Mouse (Mus musculus) adrenal gland, postnatal 14 days (tissue): Measurements from ENCODE around the gene Rnpepl1. TPM values are rescaled to one million over a fixed set of nuclear protein-coding genes. Genes with fewer than 3 reads are reported as not detected.

ENCODE experiments used
- DNase-seq: peaks from one replicate; pipeline ENCODE4 v3.0.0; 2021; ENCODE audit warnings: mixed read lengths
- long read RNA-seq, 2 experiments: library from polyadenylated mRNA; stranded (forward); transcript quantifications; one replicate each; pipeline ENCODE4 v2.0.0; 2021
- total RNA-seq: library from RNA; stranded (reverse); gene quantifications from 2 replicates; pipeline ENCODE4 v1.2.3, GENCODE M21; 2021

Rnpepl1 gene
- total RNA-seq: 69.4 and 74.6 TPM in 2 replicates
- long read RNA-seq, experiment 1, transcript Rnpepl1-201 (11 exons, 3,337 nt): major isoform, 50 of 117 reads
- long read RNA-seq, experiment 1, partial matches to known transcripts: 35 of 117 reads
- long read RNA-seq, experiment 1, other reads (novel, unspliced or antisense): 31 of 117 reads
- long read RNA-seq, experiment 2, transcript Rnpepl1-201 (11 exons, 3,337 nt): major isoform, 37 of 89 reads
- long read RNA-seq, experiment 2, partial matches to known transcripts: 20 of 89 reads
- long read RNA-seq, experiment 2, other reads (novel, unspliced or antisense): 32 of 89 reads

DNA sequence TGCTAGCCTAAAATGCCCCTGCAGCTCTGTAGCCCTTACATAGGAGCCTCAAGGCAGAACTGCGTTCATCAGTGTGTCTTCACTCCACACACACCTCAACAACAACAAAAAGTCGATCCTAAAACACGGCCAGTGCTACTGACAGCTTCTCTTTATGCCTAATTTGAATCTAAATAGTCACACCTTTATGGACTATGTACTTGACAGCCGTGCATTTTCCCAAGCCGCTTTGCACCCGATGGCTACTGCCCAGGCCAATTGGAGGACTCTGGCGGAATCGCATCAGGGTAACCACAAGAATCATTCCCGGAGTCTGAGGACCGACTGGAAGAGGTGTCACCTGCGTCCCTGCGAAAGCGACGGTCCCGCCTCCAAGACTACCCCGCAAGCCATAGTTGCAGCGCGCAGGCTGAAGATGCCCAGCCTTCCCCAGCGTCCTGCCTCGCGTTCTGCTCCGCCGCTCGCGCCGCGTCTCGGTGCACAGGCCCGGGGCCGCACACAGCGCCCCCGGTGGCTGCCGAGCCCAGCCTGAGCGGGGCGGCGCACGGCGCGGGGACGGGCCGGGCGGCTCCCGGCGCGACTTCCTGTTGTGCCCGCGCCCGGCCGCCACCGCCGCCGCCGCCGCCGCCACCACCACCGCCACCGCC is at the start of gene Rnpepl1:
Gene Rnpepl1 (plus strand): TSS at position 545 of the 647 bp plus-strand sequence.
- peak; percentile 88 for DNase-seq

DNA sequence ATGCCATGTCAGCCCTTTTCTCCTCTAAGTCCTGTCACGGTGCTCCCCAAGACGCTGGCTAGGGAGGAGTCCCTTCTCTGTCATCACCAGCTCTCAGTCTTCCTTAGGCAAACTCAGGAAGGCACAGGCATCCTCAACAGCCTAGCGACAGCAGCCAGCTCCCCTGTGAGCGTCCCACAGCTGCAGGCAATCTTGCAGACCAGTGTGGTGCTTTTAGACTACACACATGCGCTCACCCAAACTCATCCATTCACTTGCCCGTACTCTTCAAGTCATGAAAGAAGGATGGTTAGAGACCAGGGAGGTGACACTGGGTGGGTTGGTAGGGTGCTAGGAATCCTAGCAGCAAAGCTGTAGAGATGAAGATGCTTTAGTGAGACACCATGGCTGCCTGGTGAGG is 49.1 kb upstream of the Rnpepl1 start:
- DNase-seq: no peak

DNA sequence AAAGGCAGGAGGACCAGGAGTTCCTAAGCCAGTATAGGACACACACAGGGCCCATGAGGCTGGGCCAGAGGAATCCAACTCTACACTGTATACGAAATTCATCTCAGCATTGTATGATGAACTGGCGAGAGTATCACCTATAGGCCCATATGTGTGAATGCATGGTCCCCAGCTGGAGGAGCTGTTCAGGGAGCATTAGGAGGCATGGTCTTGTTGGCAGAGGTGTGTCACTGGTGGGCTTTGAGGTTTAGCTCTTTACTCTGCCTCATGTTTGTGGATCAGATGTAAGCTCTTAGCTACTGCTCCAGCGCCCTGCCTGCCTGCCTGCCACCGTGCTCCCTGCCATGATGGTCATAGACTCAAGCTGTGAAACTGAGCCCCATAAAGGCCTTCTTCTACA is 47.3 kb upstream of the Rnpepl1 start:
- no peak for DNase-seq

DNA sequence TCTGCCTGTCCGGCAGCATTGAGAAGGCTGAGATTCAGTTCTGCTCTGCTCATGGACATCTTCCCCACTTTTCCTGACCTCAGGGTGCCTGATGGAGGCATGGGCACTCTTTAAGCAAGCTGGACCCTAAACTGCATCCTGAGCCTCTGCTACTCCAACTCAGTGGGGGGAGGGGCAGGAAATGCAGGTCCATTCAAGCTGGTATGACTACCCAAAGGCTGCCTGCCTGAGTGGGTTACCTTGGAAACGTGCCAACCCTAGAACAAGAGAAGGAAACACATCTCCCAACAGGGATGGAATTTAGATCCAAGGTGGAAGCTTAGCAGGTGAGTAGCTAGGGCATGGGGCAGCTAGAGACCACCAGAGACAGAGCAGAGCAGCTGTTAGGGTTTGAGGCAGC is 44.4 kb upstream of the Rnpepl1 start:
- no peak for DNase-seq

DNA sequence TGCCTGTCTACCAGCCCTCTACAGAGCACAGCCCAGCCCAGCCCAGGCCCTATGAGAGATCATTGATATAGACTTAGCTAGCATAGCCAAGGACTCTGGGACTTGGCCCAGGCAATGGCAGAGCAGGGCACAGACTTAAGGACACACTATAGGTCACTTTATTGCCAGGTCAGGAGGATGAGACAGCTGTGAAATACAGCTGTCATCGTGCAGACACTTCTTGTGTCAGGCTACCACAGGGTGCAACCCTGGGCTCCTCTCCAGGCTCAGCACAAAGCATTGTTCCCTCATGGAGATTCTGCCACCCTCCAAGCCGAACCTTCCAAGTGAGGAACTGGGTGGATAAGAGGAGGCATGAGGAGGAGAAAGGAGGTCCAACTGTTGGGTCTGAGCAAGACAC is 40.6 kb upstream of the Rnpepl1 start:
- DNase-seq: no peak

DNA sequence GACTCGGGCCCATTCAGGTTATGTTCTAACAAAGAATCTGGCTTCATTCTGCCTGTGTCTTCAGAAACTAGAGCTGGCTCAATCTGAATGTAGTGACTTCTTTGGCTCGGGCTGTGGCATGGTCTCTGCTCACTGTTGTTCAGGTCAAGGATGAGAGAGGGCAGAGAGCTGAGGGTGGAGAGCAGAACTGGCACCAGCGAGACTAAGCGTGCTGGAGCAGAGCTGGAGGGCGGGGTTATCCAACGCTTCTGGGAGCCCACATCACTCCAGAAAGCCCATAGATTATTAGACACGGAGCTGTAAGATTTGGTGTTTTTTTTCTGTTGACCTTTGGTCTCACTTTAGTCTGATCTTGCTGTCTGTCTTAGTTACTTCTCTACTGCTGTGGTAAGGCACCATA is 37.9 kb upstream of the Rnpepl1 start:
- no peak for DNase-seq

DNA sequence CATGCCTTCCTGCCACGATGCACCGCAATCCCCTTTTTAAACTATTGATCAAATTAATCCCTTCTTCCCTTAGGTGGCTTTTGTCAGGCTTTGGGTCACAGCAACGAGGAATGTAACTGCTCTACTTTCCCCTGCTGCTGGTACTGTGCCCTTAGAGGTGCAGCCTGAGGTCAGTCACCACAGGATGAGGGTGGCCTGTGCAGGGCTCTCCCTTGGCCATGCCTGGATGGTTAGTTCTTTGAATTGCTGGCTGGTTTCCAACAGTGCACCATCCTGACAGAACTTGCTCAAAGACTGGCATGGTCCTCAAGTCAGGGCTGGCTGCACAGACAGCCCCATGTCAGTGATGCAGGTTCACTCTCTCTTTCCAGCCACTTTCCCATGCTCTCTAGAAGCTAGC is 36.6 kb upstream of the Rnpepl1 start:
- no peak for DNase-seq

DNA sequence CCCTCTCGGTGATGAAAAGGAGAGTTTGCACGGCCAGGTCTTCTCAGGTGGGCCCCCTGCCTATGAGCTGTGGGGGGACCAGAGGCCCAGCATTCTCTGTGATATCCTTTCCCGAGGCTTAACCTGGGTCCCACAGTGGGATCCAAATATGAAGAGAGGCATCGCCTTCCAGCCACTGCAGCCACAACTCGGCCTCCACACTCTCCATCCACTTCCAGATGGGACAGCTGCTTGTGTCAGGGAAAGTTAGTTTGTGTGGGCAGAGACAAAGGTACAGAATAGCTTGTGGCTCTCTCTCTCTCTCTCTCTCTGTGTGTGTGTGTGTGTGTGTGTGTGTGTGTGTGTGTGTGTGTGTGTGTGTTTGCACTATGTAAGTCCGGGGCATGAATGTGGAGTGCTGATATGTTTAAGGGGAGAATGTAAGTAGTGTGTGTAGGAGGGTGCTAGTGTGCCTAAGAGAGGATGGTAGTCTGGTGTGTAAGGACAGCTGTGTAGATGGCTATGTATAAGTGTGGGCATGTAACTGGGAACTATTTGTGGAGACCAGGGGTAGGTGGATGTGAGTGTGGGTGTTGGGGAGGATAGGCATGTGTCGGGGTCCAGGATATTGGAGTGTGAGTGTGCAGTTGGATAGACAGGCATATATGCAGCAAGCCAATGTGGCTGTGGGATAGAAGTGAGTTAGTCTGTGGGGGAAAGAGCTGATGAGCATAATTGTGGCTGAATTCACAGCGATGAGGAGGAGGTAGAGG is 35.0 kb upstream of the Rnpepl1 start:
- no peak for DNase-seq

DNA sequence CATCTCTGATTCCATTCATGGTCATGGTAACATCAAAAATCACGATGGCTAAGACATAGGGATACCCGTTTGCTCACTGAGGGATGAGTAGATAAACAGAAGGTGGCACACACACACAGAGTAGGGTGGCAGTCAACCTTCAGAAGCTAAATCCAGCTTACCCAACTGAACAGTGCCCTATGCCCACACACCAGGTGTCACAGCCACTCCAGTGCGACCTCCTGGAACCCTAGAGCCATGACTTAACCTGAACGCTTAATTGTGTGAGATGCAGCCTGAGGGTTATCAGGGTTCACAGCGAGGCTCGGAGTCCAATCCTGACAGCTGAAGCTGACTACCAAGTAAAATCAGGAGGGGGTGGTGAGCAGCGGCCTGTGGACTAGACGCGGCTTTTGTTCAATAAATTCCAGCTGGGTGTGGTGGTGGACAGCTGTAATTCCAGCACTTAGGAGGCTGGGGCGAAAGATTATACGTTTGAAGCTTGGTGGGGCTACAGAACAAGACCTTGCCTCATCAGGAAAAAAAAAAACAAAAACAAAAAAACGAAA is 33.1 kb upstream of the Rnpepl1 start:
- no peak for DNase-seq

DNA sequence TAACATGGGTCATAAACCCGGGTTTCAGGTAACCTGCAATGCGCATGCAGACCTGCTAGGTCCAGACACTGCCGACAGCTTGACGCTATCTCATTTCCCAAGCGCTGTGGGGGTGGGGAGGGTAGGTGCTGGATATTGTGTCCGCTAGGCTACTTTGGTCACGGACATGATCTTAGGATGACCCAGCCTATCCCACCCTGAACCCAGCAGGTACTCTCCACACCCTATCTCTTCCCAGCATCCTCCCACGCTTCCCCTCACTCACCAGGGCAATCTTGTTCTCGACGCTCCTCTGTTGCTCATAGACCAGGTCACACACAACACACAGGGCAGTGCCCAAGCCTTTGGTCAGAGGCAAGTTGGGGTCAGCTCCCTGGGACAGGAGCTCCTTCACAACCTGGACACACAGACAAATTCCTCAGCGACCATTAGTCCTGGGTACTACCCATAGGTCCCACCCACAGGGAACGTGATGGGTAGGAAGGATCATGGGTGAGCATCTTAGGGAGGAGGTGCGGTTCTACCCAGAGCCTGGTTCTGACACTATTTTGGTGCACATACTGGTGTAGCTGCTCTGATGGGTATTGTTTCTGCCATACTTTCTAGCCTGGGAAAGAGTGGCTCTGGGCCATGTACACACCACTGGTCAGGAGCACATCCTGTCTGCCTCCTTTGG is 32.4 kb upstream of the Rnpepl1 start:
- DNase-seq: no peak

DNA sequence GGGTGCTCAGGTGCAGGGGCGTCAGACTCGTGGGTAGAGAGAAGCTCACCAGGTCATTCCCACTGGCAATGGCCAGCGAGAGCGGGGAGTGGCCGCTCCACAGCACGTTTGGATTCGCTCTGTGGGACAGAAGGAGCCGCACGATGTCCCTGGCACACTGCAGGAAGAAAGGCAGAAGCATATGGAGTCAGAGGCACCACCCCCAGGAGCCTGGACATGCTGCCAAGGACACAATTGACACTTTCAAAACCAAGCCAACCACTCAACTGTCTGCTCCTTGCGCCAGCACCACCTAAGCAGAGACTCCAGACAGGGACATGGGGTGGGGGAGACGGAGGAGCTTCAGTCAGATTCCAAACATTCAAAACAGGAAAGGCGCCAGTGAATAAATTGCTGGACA is 31.3 kb upstream of the Rnpepl1 start:
- DNase-seq: no peak

DNA sequence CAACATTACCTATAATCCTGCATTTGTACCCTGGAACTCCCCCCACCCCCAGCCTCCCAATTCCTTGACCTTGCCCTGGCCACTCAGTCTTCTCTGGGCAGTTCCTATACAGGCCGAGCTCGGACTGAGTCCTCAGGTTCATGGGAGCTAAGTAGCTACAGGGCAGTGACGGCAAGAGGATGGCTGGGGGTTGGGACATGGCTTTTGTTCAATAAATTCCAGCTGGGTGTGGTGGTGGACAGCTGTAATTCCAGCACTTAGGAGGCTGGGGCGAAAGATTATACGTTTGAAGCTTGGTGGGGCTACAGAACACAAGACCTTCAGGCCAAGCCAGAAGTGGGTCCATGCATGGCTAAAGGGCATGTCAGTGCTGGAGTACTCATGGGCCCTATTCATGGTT is 30.5 kb upstream of the Rnpepl1 start:
- DNase-seq: no peak

DNA sequence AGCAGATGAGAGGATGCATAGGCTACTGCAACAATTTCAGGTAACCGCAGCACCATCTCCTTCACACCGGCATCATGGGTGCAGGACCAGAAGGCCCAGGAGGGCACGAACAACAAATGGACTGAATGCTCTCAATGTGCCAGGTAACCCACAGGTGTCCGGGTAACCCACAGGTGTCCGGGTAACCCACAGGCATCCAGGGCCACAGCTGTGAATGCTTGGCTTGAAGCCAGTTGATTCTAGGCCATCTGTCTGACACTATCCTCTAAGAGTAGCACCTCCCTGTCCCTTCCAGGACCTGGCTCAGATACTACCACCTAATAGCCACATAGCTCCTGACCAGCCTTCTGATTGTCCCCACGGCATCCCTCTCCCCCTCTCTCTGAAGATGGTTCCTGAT is 28.6 kb upstream of the Rnpepl1 start:
- DNase-seq: no peak

DNA sequence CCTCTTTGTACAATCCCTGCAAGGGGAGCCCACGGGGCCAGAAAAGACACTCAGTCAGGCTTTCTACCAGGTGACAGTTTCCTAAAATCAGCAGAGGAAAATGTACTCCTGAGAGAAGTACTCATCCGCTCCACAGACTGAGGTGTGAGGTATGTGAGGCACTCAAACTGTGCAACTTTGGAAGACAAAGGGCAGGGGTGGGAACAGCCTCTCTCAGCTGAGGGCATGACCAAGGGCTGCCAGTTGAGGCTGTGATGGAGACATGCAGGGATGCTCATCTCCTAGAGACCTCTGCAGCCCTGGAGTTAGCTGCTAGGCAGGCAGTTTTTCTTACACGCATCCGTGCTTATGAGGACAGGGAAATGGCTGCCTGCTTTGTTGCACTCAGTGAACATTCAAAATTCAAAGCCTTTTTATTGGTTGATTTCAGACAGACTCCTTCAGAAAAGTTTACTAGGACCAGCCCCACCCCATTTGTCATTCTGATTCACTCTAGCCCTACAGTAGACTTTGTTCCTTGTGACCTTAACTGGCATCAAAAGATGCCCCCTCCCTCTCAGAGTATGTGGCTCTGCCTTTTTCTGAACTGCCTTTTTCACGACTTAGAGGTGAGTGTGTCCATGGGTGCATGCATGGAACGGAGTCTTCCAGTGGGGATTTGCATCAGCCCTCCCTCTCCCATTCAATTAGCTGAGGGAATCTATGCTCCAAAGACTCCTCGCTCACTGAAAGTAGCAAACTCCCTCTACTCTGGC is 21.5 kb upstream of the Rnpepl1 start:
- DNase-seq: no peak

DNA sequence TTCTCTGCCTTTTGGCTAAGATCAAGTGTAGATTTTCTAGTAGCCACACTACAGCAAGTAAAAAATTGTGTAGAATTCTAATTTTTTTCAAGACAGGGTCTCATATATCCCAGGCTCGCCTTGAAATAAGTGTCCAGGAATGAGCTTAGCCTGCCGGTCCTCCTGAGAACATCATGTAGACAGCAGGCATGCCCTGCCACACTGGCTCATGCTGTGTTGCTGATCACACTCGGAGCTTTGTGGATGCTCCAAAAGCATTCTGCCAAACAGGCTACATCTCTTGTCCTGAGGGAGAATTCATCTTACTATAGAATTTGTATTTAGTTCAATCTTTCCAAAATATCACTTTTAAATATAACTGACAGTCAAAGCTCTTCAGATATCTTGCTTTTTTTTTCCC is 17.8 kb upstream of the Rnpepl1 start:
- DNase-seq: no peak

DNA sequence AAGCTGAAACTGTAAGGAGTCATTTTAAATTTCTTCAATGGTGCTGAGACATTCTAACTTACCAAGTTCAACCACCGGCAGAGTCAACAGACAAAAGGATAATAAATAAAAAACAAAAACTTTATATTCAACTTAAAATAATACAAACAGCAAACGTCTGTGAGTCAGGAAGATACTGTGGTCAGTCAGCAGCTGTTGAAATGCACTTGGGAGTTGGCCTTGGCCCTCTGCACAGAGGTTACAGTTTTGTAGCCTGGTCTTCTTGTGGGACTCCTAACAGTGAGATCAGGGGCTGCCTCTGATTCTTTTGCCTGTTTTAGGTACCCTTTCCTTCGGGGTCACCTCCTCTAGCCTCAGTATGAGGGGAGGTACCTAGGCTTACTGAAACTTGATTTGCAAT is 16.7 kb upstream of the Rnpepl1 start:
- DNase-seq: no peak

DNA sequence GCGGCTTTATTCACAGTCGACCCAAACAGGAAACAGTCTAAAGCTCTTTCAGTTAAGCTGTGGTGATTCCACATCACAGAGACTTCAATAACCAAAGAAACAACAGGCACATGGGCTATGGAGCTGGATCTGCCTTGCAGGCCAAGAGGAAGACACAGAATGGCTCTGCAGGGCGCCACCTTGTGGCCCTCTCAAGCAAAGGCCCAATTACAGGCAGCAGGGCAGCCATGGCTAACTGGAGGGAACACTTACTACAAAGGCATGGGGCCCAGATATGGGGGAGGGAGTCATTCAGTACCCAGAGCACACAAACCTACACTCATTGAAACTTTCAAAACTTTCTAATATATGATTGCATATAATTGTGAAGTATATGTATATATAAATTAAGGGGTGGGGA is 15.5 kb upstream of the Rnpepl1 start:
- DNase-seq: peak; percentile 86

DNA sequence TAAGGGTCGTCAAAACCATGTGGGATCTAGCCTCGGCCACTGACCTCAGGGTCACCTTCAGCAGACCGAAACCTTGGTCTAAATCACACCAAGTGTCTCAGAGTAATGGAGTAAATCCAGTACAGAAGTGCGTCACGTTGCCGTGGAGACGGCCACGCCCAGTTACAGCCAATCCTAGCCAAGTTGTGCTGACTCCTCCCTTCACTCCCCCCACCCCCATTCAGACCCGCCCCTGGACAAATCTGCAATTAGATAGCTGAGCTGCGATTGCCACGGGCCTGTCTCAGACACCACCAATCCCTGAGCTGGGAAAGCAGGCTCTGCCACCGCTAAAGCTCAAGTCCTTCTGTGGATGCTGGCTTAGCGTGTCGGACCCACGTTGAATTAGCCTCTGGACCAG is 7.8 kb upstream of the Rnpepl1 start, which contains the start of gene Ankmy1:
Gene Ankmy1 (minus strand): TSS at position 121 of the 400 bp plus-strand sequence.
- DNase-seq: peak; percentile 78

DNA sequence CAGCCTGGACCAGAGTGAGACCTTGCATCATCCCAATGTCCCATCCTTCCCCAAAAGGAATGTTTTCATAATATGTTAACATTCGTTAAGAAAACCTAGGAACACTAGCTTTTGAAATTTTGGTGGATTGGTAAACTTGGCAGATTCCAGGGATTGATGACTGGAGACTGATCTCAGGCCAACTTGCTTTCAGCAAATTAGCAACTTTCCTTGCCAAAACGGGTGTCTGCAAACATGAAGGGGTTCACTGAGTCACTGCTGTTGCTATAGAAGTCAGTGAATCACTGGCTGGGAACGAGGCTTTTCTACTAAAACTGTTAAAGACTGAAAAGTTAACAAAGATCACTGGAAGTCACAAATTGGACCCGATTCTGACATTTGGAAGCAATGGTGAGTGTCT is 7.0 kb upstream of the Rnpepl1 start:
- peak; percentile 63 for DNase-seq

DNA sequence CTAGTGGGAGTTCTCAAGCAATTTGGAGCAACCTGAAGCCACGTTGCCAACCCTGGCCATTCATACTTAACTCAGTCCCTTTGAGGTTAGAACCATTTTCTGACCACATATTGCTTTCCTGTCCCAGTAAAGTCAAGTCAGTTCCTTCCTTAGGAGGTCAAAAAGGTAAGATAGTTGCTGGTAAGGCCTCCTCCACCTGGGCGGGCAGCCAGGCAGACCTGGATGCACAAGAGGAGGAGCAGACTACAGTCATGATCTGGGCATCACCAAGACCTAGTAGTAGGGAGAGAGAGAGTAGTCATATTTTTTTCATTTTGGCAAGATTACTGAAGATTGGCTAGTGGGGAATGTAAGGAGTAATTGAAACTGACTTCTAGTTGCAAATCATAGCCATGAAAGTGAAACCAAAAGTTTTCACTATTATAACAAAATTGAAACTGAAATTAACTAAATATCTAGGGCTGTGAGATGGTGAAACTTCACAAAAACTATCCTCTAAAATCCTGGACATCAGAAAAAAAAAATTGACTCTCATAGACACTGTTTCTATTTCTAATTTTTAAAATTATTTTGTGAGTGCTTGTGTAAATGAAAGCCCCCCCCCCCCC is 4.8 kb upstream of the Rnpepl1 start:
- DNase-seq: peak; percentile 3
